Mouse (Mus musculus) limb, embryonic 15.5 days (tissue): Measurements from ENCODE around the gene Bahcc1. TPM values are rescaled to one million over a fixed set of nuclear protein-coding genes. Genes with fewer than 3 reads are reported as not detected.
A peak's percentile ranks its signal among the peaks of the same experiment; 100 is the strongest.

Experiments used
- ATAC-seq: fragments of 200-750 bp; cut with Nextera tagmentation; 2 replicates; pipeline ENCODE4 v1.8.0; 2017; ENCODE audit warnings: low read depth, moderate TSS enrichment; ENCODE audit not compliant: insufficient number of reproducible peaks, low FRiP score, low TSS enrichment
- H3K27ac ChIP-seq: fragments of 300-500 bp; sonication (generic); 2 replicates; pipeline ENCODE4 v1.5.1; 2015; ENCODE audit warnings: moderate library complexity, mild to moderate bottlenecking, inconsistent platforms
- H3K27me3 ChIP-seq: fragments of 300-500 bp; sonication (generic); 2 replicates; pipeline ENCODE4 v1.6.1; 2015; ENCODE audit warnings: inconsistent platforms
- H3K36me3 ChIP-seq: fragments of 300-500 bp; sonication (generic); 2 replicates; pipeline ENCODE4 v1.6.1; 2015; ENCODE audit warnings: inconsistent platforms
- H3K4me1 ChIP-seq: fragments of 300-500 bp; sonication (generic); 2 replicates; pipeline ENCODE4 v1.6.1; 2015; ENCODE audit warnings: inconsistent platforms
- H3K4me2 ChIP-seq: fragments of 300-500 bp; sonication (generic); 2 replicates; pipeline ENCODE4 v1.6.1; 2015; ENCODE audit warnings: mild to moderate bottlenecking, inconsistent platforms
- H3K4me3 ChIP-seq: fragments of 300-500 bp; sonication (generic); 2 replicates; pipeline ENCODE4 v1.5.1; 2015; ENCODE audit warnings: mild to moderate bottlenecking, inconsistent platforms
- H3K9ac ChIP-seq: fragments of 300-500 bp; sonication (generic); 2 replicates; pipeline ENCODE4 v1.6.1; 2015; ENCODE audit warnings: inconsistent platforms
- H3K9me3 ChIP-seq: fragments of 300-500 bp; sonication (generic); 2 replicates; pipeline ENCODE4 v1.6.1; 2016; ENCODE audit warnings: inconsistent platforms
- WGBS: fragments of 180-500 bp; shearing (Covaris S2); methylation state at CpG from one replicate; pipeline ENCODE4 v1.1.7; 2015; 5-methylcytosine and 5-hydroxymethylcytosine counted together
- polyA plus RNA-seq: library from polyadenylated mRNA; unstranded; fragments of >200 nt; fragmentation: Nextera tagmentation; extraction: Ambion mirVana; gene quantifications from 2 replicates; pipeline ENCODE4 v1.2.1, GENCODE M21; 2015

Gene Bahcc1
- polyA plus RNA-seq, 1 experiment from 2014 or later = 6.7 TPM

DNA sequence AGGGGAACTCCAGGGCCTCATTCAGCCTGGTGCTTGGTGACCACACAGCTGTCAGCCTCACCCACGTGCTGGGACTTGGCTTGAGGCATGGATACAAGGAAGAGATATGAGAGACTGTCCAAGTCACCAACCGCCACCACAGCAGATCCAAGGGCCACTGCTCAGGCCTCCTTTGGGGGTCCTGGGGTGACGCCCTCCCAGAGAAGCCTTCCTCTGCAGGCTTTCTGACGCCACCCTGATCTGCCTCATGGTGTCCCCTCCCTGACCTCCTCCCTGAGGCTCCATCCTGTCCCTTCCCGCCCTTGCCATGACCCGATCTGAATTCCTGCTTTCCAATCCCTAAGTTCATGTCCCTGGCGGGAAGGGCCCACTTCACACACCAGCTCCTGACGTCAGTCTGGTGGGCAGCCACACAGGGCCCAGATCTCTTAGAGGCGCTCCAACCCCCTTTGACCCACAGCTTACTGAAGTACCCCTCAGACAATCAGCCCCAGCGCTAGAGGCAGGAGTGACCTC is 17.0 kb upstream of the Bahcc1 start:
- no peak overlapping the region for H3K9ac ChIP-seq
- no peak overlapping the region for H3K4me3 ChIP-seq
- H3K4me1 ChIP-seq = peaks cover 25% of the 10 kb centered on the region
- H3K9me3 ChIP-seq = 0 out of 2 replicates have a peak, but pooled peaks cover 4% of the 10 kb centered on the region
- no peak overlapping the region for H3K27ac ChIP-seq
- WGBS = 67% methylated on average over 10 of the region's 10 CpGs
- no peaks in the 10 kb centered on the region for H3K27me3 ChIP-seq
- no peaks in the 10 kb centered on the region for H3K36me3 ChIP-seq
- H3K4me2 ChIP-seq = no peak overlapping the region
- ATAC-seq = 0 out of 2 replicates have a peak, but pooled peaks have one; percentile 30

DNA sequence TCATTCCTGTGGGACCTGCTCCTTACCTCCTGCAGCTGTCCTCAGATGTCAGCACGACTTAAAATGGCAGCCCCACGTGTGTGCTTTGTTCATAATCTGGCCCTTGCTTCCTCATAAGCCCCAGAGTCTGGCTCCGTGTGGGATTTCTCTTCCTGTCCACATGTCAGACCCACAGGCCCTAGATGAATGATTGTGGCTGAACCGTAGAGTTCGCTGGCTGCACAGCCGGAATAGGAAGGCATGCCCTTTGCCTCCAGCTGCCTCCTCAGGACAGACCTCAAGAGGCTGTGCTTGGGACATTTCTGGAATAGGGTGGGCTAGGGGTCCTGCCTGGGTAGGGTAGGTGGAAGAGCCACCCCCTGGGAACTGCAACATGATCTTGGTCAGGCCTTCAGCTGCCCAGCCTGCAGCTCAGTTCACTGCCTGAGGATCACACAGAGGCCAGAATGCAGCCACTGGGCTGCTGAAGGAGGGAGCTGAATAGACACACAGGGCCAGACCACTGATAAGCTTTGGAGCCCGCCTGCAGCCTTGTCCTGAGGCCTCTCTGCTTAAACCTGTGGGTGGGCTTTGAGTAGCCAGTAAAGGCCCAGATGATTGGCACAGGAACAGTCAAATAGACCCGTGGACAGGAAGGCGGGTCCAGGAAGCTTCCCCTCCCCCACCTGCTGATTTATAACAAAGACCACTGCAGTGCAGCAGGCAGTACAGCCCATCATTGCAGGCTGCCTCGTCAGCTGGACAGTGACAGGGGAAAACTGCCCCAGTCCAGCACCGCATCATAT is 16.0 kb upstream of the Bahcc1 start:
- H3K4me2 ChIP-seq = no peak overlapping the region
- no peak overlapping the region for H3K9ac ChIP-seq
- H3K27ac ChIP-seq = peak overlapping the region; percentile 65
- H3K27me3 ChIP-seq = no peaks in the 10 kb centered on the region
- no peak overlapping the region for H3K4me3 ChIP-seq
- H3K4me1 ChIP-seq = peaks cover 34% of the 10 kb centered on the region
- 0 out of 2 replicates have a peak, but pooled peaks cover 4% of the 10 kb centered on the region for H3K9me3 ChIP-seq
- ATAC-seq = no peak
- H3K36me3 ChIP-seq = no peaks in the 10 kb centered on the region
- 27% methylated on average over 11 of the region's 11 CpGs for WGBS

- peaks cover 35% of the 10 kb centered on the region for H3K4me1 ChIP-seq
- no peak overlapping the region for H3K4me2 ChIP-seq
- 87% methylated on average over 17 of the region's 17 CpGs for WGBS
- ATAC-seq = no peak
- no peaks in the 10 kb centered on the region for H3K36me3 ChIP-seq
- no peak overlapping the region for H3K4me3 ChIP-seq
- no peak overlapping the region for H3K9ac ChIP-seq
- 0 out of 2 replicates have a peak overlapping the region, but pooled peaks have one; percentile 24 for H3K27ac ChIP-seq
- H3K27me3 ChIP-seq = no peaks in the 10 kb centered on the region
- 0 out of 2 replicates have a peak, but pooled peaks cover 4% of the 10 kb centered on the region for H3K9me3 ChIP-seq
Observed at GRCm38 (mm10) chr11:120218176-120218856, 14.4 kb upstream of the Bahcc1 start.

GRCm38 (mm10) chr11:120218946-120219345 is 13.8 kb upstream of the Bahcc1 start:
- Histone ChIP-seq H3K36me3 (no peaks in the 10 kb centered on the region), H3K27me3 (no peaks in the 10 kb centered on the region), H3K4me3 (no peak overlapping the region), H3K4me1 (peaks cover 41% of the 10 kb centered on the region), H3K9ac (no peak overlapping the region), H3K4me2 (no peak overlapping the region), H3K27ac (peak overlapping the region; percentile 24; the same call in 1 of the 2 replicates), H3K9me3 (0 out of 2 replicates have a peak, but pooled peaks cover 1% of the 10 kb centered on the region)
- 62% methylated on average over 6 of the region's 6 CpGs for WGBS
- ATAC-seq = no peak

GRCm38 (mm10) chr11:120219916-120220522 is 12.7 kb upstream of the Bahcc1 start:
- Histone ChIP-seq H3K27me3 (no peaks in the 10 kb centered on the region), H3K4me2 (no peak overlapping the region), H3K9me3 (no peaks in the 10 kb centered on the region), H3K9ac (no peak overlapping the region), H3K27ac (peak overlapping the region; percentile 22; the same call in 1 of the 2 replicates), H3K4me1 (peaks cover 52% of the 10 kb centered on the region), H3K36me3 (no peaks in the 10 kb centered on the region), H3K4me3 (no peak overlapping the region)
- ATAC-seq = no peak
- 47% methylated on average over 9 of the region's 9 CpGs for WGBS

DNA sequence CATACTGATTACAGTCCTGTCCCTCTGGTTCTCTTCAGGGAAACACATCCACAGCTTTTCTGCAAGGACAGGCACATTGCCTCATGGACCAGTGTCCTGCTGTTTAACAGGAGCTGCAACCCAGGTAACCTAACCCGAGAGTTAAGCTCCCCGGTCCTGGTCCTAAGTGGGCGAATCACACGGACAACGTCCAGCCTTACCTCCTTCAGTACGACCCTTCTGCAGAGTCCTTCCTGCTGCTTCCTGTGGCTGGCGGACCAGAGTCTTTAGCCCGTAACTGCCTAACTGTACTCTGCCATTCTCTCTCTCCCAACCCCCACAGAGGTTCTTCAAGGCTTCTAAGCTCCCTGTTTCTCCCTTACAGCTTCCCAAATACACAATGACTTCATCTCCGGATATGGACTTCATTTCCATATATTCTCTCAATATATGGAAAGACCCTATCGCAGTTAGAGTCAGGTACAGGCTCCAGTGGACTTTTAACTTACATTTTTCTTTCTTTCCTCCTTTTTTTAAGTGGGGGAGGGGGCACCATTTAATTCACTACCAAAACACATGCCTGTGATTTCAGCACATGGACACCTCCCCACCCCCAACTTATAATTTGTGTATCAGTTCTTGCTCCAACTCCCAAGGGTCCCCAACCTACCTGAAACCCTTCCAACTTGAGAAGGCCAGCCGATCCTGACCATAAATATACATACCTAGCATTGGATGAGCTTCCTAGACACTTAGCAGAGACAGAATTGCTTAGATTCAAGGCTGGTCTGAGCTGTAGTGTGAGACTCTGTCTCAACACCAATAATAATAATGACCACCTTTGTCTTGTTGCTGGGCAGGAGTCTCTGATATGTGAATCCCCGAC is 11.6 kb upstream of the Bahcc1 start:
- H3K4me2 ChIP-seq = no peak overlapping the region
- ATAC-seq = no peak
- H3K9me3 ChIP-seq = no peaks in the 10 kb centered on the region
- no peak overlapping the region for H3K4me3 ChIP-seq
- 37% methylated on average over 12 of the region's 12 CpGs for WGBS
- H3K4me1 ChIP-seq = peaks cover 57% of the 10 kb centered on the region
- no peaks in the 10 kb centered on the region for H3K36me3 ChIP-seq
- 0 out of 2 replicates have a peak overlapping the region, but pooled peaks have one; percentile 22 for H3K27ac ChIP-seq
- no peaks in the 10 kb centered on the region for H3K27me3 ChIP-seq
- H3K9ac ChIP-seq = no peak overlapping the region

GRCm38 (mm10) chr11:120222425-120223104 is 10.2 kb upstream of the Bahcc1 start:
- 82% methylated on average over 6 of the region's 6 CpGs for WGBS
- Histone ChIP-seq H3K27ac (no peak overlapping the region), H3K4me2 (no peak overlapping the region), H3K4me1 (peaks cover 60% of the 10 kb centered on the region), H3K27me3 (no peaks in the 10 kb centered on the region), H3K4me3 (no peak overlapping the region), H3K36me3 (no peaks in the 10 kb centered on the region), H3K9me3 (no peaks in the 10 kb centered on the region), H3K9ac (no peak overlapping the region)
- no peak for ATAC-seq

- H3K4me2 ChIP-seq = no peak overlapping the region
- peak overlapping the region; percentile 63 for H3K27ac ChIP-seq
- H3K9ac ChIP-seq = no peak overlapping the region
- H3K4me3 ChIP-seq = no peak overlapping the region
- ATAC-seq = 0 out of 2 replicates have a peak, but pooled peaks have one; percentile 13
- WGBS = 42% methylated on average over 19 of the region's 19 CpGs
- H3K36me3 ChIP-seq = no peaks in the 10 kb centered on the region
- H3K4me1 ChIP-seq = peaks cover 72% of the 10 kb centered on the region
- no peaks in the 10 kb centered on the region for H3K27me3 ChIP-seq
- no peaks in the 10 kb centered on the region for H3K9me3 ChIP-seq
Observed at GRCm38 (mm10) chr11:120223586-120224487, 8.9 kb upstream of the Bahcc1 start.

DNA sequence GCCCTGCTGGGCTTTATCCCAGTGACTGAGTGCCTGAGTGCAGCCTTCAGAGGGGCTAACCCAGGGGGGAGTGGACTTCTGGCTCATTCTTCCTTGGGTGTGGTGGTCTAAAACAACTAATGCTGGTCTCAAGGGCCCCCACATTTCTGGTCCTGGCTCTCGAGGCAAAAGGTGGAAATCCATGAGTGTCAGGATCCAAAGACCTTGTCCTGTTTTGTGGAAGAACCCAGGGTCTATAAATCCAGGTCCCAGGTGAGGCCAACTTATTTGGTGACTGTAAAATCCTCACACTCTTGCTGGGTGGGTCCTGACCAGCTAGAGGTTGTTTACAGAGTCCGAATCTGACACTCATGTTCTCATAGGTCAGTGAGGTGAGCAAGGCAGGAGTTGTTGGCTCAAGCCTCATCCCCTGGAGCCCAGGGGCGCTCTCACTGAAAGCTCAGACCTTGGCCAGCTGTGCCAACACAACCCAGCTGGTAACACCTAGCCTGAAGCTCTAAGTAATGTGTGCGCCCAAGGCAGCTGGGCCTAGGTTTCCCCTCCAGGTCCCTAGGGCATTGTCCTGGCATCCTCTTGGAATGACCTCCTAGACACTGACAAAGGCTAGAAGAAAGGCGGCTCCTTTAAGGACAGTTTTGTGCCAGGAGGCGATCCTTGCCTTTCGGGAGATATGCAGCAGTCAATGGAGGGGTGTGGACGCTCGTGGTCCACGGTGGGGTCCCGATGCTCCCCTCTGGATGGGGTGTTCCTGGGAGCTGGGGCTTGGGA is 8.1 kb upstream of the Bahcc1 start:
- whole genome bisulfite sequencing = 31% methylated on average over 11 of the region's 11 CpGs
- peak overlapping the region; percentile 9; the same call in 1 of the 2 replicates for H3K4me3 ChIP-seq

More for the DNA sequence above, 8.1 kb upstream of the Bahcc1 start:
- H3K27ac ChIP-seq = peak overlapping the region; percentile 63
- peak overlapping the region; percentile 44 for H3K4me2 ChIP-seq
- H3K9me3 ChIP-seq = no peaks in the 10 kb centered on the region
- H3K4me1 ChIP-seq = peaks cover 81% of the 10 kb centered on the region
- ATAC-seq = no peak
- no peaks in the 10 kb centered on the region for H3K36me3 ChIP-seq
- no peak overlapping the region for H3K9ac ChIP-seq
- no peaks in the 10 kb centered on the region for H3K27me3 ChIP-seq
